In the genomic region with DNA sequence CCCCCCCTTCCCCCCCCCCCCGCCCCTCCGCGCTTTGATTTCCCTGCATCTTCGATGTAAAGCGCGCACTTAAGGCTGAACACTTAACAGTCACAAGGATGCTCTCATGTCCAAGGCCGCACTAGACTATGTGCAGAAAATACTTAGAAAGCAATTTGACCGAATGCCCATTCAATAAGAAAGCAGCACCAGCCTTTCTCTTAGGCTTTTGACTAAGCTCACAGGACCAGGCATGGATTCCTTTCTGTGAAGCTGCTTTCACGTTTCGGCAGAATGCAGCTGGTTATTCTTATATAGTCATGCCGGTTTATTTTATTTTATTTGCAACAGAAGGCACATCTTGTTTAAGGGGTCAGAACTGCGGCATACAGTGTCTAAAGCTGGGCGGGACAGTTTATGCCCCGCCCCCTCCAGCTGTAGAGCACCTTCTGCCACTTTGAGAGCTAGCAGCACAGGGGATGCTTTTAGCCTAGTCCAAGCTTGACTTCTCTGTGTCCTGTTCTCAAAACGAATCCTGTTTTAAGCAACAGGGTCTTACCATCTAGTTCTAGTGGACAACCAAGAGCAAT, we compare ENCODE assay signal across 9 mouse cellular contexts. TPM values are rescaled to one million over a fixed set of nuclear protein-coding genes. Genes with fewer than 3 reads are reported as not detected.
DNase-seq lines count a peak whose midpoint lies in the region; ATAC-seq and TF ChIP-seq lines count a peak whose summit lies in the region.
"Had no signal": no experiment of that assay in that cellular context is flagged by ENCODE, and none has a peak within 500 bp of the region (broad histone marks: within the 10 kb centered on the region; RNA-seq: fewer than 3 reads in every experiment).

No protein-coding gene starts in this region.

- no peaks in the 10 kb centered on the region for H3K36me3 ChIP-seq in kidney, postnatal 0 days (ENCODE audit: insufficient read depth, low read length)
- no peaks in the 10 kb centered on the region for H3K36me3 ChIP-seq in embryonic facial prominence, embryonic 14.5 days (ENCODE audit: control insufficient read depth, insufficient read depth, low read length)
- no peaks in the 10 kb centered on the region for H3K36me3 ChIP-seq in limb, embryonic 11.5 days (ENCODE audit: control insufficient read depth, insufficient read depth, low read length)

- no peaks in the 10 kb centered on the region for H3K9me3 ChIP-seq in kidney, postnatal 0 days (replicated peaks; ENCODE audit: low read length)
- H3K9me3 ChIP-seq in embryonic facial prominence, embryonic 14.5 days (ENCODE audit: control insufficient read depth, low read length): no peaks in the 10 kb centered on the region
- H3K9me3 ChIP-seq in limb, embryonic 11.5 days (ENCODE audit: control insufficient read depth, low read length): no peaks in the 10 kb centered on the region

- H3K9ac ChIP-seq in kidney, postnatal 0 days (ENCODE audit: low read depth, low read length): no peak overlapping the region
- 0 out of 2 replicates have a peak overlapping the region, but pooled peaks have one; percentile 11 for H3K9ac ChIP-seq in embryonic facial prominence, embryonic 14.5 days (ENCODE audit: low read depth, low read length)
- H3K9ac ChIP-seq in limb, embryonic 11.5 days (ENCODE audit: low read length): no peak overlapping the region

- H3K4me3 ChIP-seq in kidney, postnatal 0 days (replicated peaks; ENCODE audit: low read depth, low read length): 0 out of 2 replicates have a peak overlapping the region, but pooled peaks have one; percentile 13
- H3K4me3 ChIP-seq in embryonic facial prominence, embryonic 14.5 days (ENCODE audit: low read depth, low read length): peak overlapping the region; percentile 25
- H3K4me3 ChIP-seq in limb, embryonic 11.5 days (ENCODE audit: low read depth, low read length): no peak overlapping the region

- 23% methylated on average over 15 of the region's 15 CpGs for WGBS in kidney, postnatal 0 days
- 20% methylated on average over 15 of the region's 15 CpGs for WGBS in embryonic facial prominence, embryonic 14.5 days
- WGBS in limb, embryonic 11.5 days: 26% methylated on average over 15 of the region's 15 CpGs

- no peaks in the 10 kb centered on the region for H3K27me3 ChIP-seq in kidney, postnatal 0 days (ENCODE audit: insufficient read depth, low read length)
- H3K27me3 ChIP-seq in embryonic facial prominence, embryonic 14.5 days (replicated peaks; ENCODE audit: control insufficient read depth, insufficient read depth, low read length): no peaks in the 10 kb centered on the region
- no peaks in the 10 kb centered on the region for H3K27me3 ChIP-seq in limb, embryonic 11.5 days (ENCODE audit: control insufficient read depth, insufficient read depth, low read length)

- 0 out of 2 replicates have a peak, but pooled peaks have one; percentile 29 for ATAC-seq in kidney, postnatal 0 days (replicated peaks; ENCODE audit: low FRiP score, low read depth)
- ATAC-seq in embryonic facial prominence, embryonic 14.5 days (ENCODE audit: low read depth): peak; percentile 84
- peak; percentile 68; the same call in 1 of the 2 replicates for ATAC-seq in limb, embryonic 11.5 days (ENCODE audit: insufficient number of reproducible peaks, low FRiP score, low TSS enrichment, low read depth)

- DNase-seq in kidney, postnatal 0 days (ENCODE audit: low spot score): no peak
- DNase-seq in kidney, postnatal 14 days: no peak
- peak; percentile 25 for DNase-seq in embryonic facial prominence, embryonic 14.5 days (ENCODE audit: low spot score)
- no peak for DNase-seq in limb, embryonic 11.5 days (ENCODE audit: low spot score)
- DNase-seq in retina, embryonic 14.5 days (ENCODE audit: low spot score): peak; percentile 59
- no peak for DNase-seq in right cerebral cortex, adult 2 months (ENCODE audit: low spot score in 2 of 2)
- DNase-seq in right cerebral cortex, adult 18-20 months: no peak
- DNase-seq in spleen, postnatal 4 days (ENCODE audit: low spot score in 2 of 2): no peak
- DNase-seq: spleen, adult 18-20 months had no signal

- no peak overlapping the region for H3K27ac ChIP-seq in kidney, postnatal 0 days
- no peak overlapping the region for H3K27ac ChIP-seq in embryonic facial prominence, embryonic 14.5 days (replicated peaks; ENCODE audit: low read depth, low read length)
- H3K27ac ChIP-seq in limb, embryonic 11.5 days (replicated peaks; ENCODE audit: low read depth, low read length): no peak overlapping the region

- no peaks in the 10 kb centered on the region for H3K4me1 ChIP-seq in kidney, postnatal 0 days (replicated peaks; ENCODE audit: insufficient read depth, low read length)
- H3K4me1 ChIP-seq in embryonic facial prominence, embryonic 14.5 days (ENCODE audit: control insufficient read depth, insufficient read depth, low read length): peaks cover 3% of the 10 kb centered on the region; the same call in 1 of the 2 replicates
- 0 out of 2 replicates have a peak, but pooled peaks cover under 1% of the 10 kb centered on the region for H3K4me1 ChIP-seq in limb, embryonic 11.5 days (ENCODE audit: control insufficient read depth, insufficient read depth, low read length)

- peak overlapping the region; percentile 42 for H3K4me2 ChIP-seq in kidney, postnatal 0 days (ENCODE audit: low read length)
- peak overlapping the region; percentile 54 for H3K4me2 ChIP-seq in embryonic facial prominence, embryonic 14.5 days (ENCODE audit: low read depth, low read length)
- H3K4me2 ChIP-seq in limb, embryonic 11.5 days (ENCODE audit: low read depth, severe bottlenecking): peak overlapping the region; percentile 35; the same call in 1 of the 2 replicates

- TF ChIP-seq CTCF in kidney, postnatal 0 days (IDR thresholded peaks at IDR 0.05; ENCODE audit: low read depth): no peak

RNA-seq across cellular contexts. Expression of gene Lgr5, which starts 30.8 kb away (rescaled TPM):
- 3.7 and 4.4 TPM in 2 replicates for polyA plus RNA-seq in kidney, postnatal 0 days (2015; fragmentation: Nextera tagmentation; extraction: Ambion mirVana)
- polyA plus RNA-seq in embryonic facial prominence, embryonic 14.5 days (2014; fragmentation: Nextera tagmentation; extraction: Ambion mirVana): 10.4 and 13.1 TPM in 2 replicates
- 4.3 and 5.5 TPM in 2 replicates for polyA plus RNA-seq in limb, embryonic 11.5 days (2014; fragmentation: Nextera tagmentation; extraction: Ambion mirVana)

RNA-seq across cellular contexts. Expression of gene A930009A15Rik, which starts 48.6 kb away (rescaled TPM):
- polyA plus RNA-seq in kidney, postnatal 0 days (2015; fragmentation: Nextera tagmentation; extraction: Ambion mirVana): 0.14 TPM in 1 of 2 replicates, not detected in the other
- 0.42 TPM in 1 of 2 replicates, not detected in the other for polyA plus RNA-seq in embryonic facial prominence, embryonic 14.5 days (2014; fragmentation: Nextera tagmentation; extraction: Ambion mirVana)
- not detected in 2 replicates for polyA plus RNA-seq in limb, embryonic 11.5 days (2014; fragmentation: Nextera tagmentation; extraction: Ambion mirVana)

Comparison
In these comparisons a context has a peak if more than half of its experiments do, and no peak if none do; other contexts are left out.
1. ATAC-seq: peak in every context shown above with its lines; median percentile 84 in embryonic facial prominence, embryonic 14.5 days; 68 in limb, embryonic 11.5 days; 29 in kidney, postnatal 0 days.
2. DNase-seq: peak in embryonic facial prominence, embryonic 14.5 days (single experiment) and retina, embryonic 14.5 days (single experiment); none in kidney, postnatal 0 days (single experiment), kidney, postnatal 14 days (single experiment), limb, embryonic 11.5 days (single experiment), right cerebral cortex, adult 2 months (0 of 2), right cerebral cortex, adult 18-20 months (single experiment) and spleen, postnatal 4 days (0 of 2).
3. Peak in every context shown above with its lines, with median percentiles within 50 percentile points of each other: H3K4me2 ChIP-seq.